Mouse (Mus musculus) layer of hippocampus, adult 8-10 months (tissue): Measurements from ENCODE around the gene Dpyd. TPM values are rescaled to one million over a fixed set of nuclear protein-coding genes. Genes with fewer than 3 reads are reported as not detected.

Source experiments
- DNase-seq, 2 experiments: peaks; one replicate each; pipeline ENCODE4 v3.0.0; 2022; ENCODE audit warnings: low spot score in 2 of 2
- total RNA-seq, 4 experiments: library from RNA; stranded (reverse); gene quantifications; 2 replicates each; pipeline ENCODE4 v1.2.4; 2022

Gene Dpyd
- total RNA-seq = 10 to 100 TPM; 12.3 to 16.7 (median 15.2) TPM

- DNase-seq = peak; percentile 53 to 68
Measured at GRCm38 (mm10) chr3:118561554-118562310, at the start of gene Dpyd. Gene Dpyd (plus strand): TSS chr3:118562129.

GRCm38 (mm10) chr3:118537676-118538075, 24.3 kb upstream of the Dpyd start:
- no peak for DNase-seq

GRCm38 (mm10) chr3:118541766-118542165, 20.2 kb upstream of the Dpyd start:
- no peak for DNase-seq

GRCm38 (mm10) chr3:118547551-118548210, 14.2 kb upstream of the Dpyd start:
- DNase-seq = no peak

- DNase-seq = no peak
Measured at GRCm38 (mm10) chr3:118557605-118558004, 4.3 kb upstream of the Dpyd start.

- no peak for DNase-seq
Measured at GRCm38 (mm10) chr3:118559936-118560335, 2.0 kb upstream of the Dpyd start.

GRCm38 (mm10) chr3:118562311-118562671, 362 bp downstream of the Dpyd start:
- DNase-seq = no peak

GRCm38 (mm10) chr3:118566779-118567178, 4.8 kb downstream of the Dpyd start:
- DNase-seq = no peak

- DNase-seq = no peak
Measured at GRCm38 (mm10) chr3:118570197-118570596, 8.3 kb downstream of the Dpyd start.

- DNase-seq = no peak
Measured at GRCm38 (mm10) chr3:118590559-118590958, 28.6 kb downstream of the Dpyd start.

GRCm38 (mm10) chr3:118594864-118595263, 32.9 kb downstream of the Dpyd start:
- DNase-seq = no peak

GRCm38 (mm10) chr3:118595693-118596092, 33.8 kb downstream of the Dpyd start:
- DNase-seq = no peak

- no peak for DNase-seq
Measured at GRCm38 (mm10) chr3:118601689-118602640, 40.0 kb downstream of the Dpyd start.

- DNase-seq = peak in 1 of 2 experiments; percentile 9
Measured at GRCm38 (mm10) chr3:118608708-118609107, 46.8 kb downstream of the Dpyd start.

GRCm38 (mm10) chr3:118626455-118627375, 64.8 kb downstream of the Dpyd start:
- DNase-seq = no peak

- DNase-seq = no peak
Measured at GRCm38 (mm10) chr3:118629737-118630136, 67.8 kb downstream of the Dpyd start.

GRCm38 (mm10) chr3:118646024-118646570, 84.2 kb downstream of the Dpyd start:
- no peak for DNase-seq

GRCm38 (mm10) chr3:118663987-118664692, 102.2 kb downstream of the Dpyd start:
- DNase-seq = no peak

GRCm38 (mm10) chr3:118674121-118674745, 112.3 kb downstream of the Dpyd start:
- DNase-seq = no peak
